Mouse (Mus musculus) thymus, postnatal 36 days (tissue): ENCODE data around the gene Clic4.

ENCODE experiments used
- DNase-seq, 2 experiments: peaks; one replicate each; pipeline ENCODE4 v3.0.0; 2022; ENCODE audit warnings: mixed read lengths in 2 of 2

Gene Clic4

GRCm38 (mm10) chr4:135231136-135231535 lies 41.5 kb downstream of the Clic4 start:
- no peak for DNase-seq

- DNase-seq: no peak
These were observed 42.0 kb downstream of the Clic4 start for GRCm38 (mm10) chr4:135230661-135231060.

- no peak for DNase-seq
These were observed 42.7 kb downstream of the Clic4 start for GRCm38 (mm10) chr4:135229871-135230270.

- no peak for DNase-seq
These were observed 44.5 kb downstream of the Clic4 start for GRCm38 (mm10) chr4:135228136-135228535.

GRCm38 (mm10) chr4:135226008-135226667 lies 46.5 kb downstream of the Clic4 start:
- no peak for DNase-seq

- no peak for DNase-seq
These were observed 48.8 kb downstream of the Clic4 start for GRCm38 (mm10) chr4:135223808-135224207.

GRCm38 (mm10) chr4:135221632-135222407 lies 50.8 kb downstream of the Clic4 start:
- DNase-seq: no peak

- no peak for DNase-seq
These were observed 52.0 kb downstream of the Clic4 start for GRCm38 (mm10) chr4:135220641-135221040.

GRCm38 (mm10) chr4:135219652-135220051 lies 53.0 kb downstream of the Clic4 start:
- peak; percentile 74 to 77 for DNase-seq

GRCm38 (mm10) chr4:135209846-135210245 lies 62.8 kb downstream of the Clic4 start:
- DNase-seq: no peak

- DNase-seq: peak; percentile 94
These were observed 66.7 kb downstream of the Clic4 start for GRCm38 (mm10) chr4:135205711-135206600.

- no peak for DNase-seq
These were observed 67.4 kb downstream of the Clic4 start for GRCm38 (mm10) chr4:135205254-135205653.

GRCm38 (mm10) chr4:135204666-135205065 lies 67.9 kb downstream of the Clic4 start:
- DNase-seq: no peak

GRCm38 (mm10) chr4:135203806-135204560 lies 68.6 kb downstream of the Clic4 start:
- DNase-seq: no peak

- peak; percentile 63 to 66 for DNase-seq
These were observed 69.3 kb downstream of the Clic4 start for GRCm38 (mm10) chr4:135203279-135203678.

GRCm38 (mm10) chr4:135201771-135202170 lies 70.8 kb downstream of the Clic4 start:
- DNase-seq: no peak

GRCm38 (mm10) chr4:135197857-135198256 lies 74.8 kb downstream of the Clic4 start:
- DNase-seq: peak in 1 of 2 experiments; percentile 43

GRCm38 (mm10) chr4:135192841-135193240 lies 79.8 kb downstream of the Clic4 start:
- no peak for DNase-seq

- no peak for DNase-seq
These were observed 81.0 kb downstream of the Clic4 start for GRCm38 (mm10) chr4:135191604-135192003.

GRCm38 (mm10) chr4:135191185-135191584 lies 81.4 kb downstream of the Clic4 start:
- no peak for DNase-seq

GRCm38 (mm10) chr4:135190364-135190763 lies 82.2 kb downstream of the Clic4 start:
- DNase-seq: no peak

- no peak for DNase-seq
These were observed 83.1 kb downstream of the Clic4 start for GRCm38 (mm10) chr4:135189452-135190008.
